Mouse (Mus musculus) adrenal gland, postnatal 0 days (tissue): ENCODE data around the gene Tedc2. TPM values are rescaled to one million over a fixed set of nuclear protein-coding genes. Genes with fewer than 3 reads are reported as not detected.

Source experiments
- microRNA-seq: library from miRNA; unstranded; fragments of <30 nt; microRNA quantifications from one replicate; pipeline ENCODE4, GENCODE M21; 2016; ENCODE audit warnings: borderline replicate concordance; ENCODE audit not compliant: insufficient number of aligned reads
- polyA plus RNA-seq: library from polyadenylated mRNA; unstranded; fragments of >200 nt; fragmentation: Nextera tagmentation; extraction: Ambion mirVana; gene quantifications from 2 replicates; pipeline ENCODE4 v1.2.1, GENCODE M21; 2015

Tedc2 gene
- 5.3 and 8.3 TPM in 2 replicates for polyA plus RNA-seq

DNA sequence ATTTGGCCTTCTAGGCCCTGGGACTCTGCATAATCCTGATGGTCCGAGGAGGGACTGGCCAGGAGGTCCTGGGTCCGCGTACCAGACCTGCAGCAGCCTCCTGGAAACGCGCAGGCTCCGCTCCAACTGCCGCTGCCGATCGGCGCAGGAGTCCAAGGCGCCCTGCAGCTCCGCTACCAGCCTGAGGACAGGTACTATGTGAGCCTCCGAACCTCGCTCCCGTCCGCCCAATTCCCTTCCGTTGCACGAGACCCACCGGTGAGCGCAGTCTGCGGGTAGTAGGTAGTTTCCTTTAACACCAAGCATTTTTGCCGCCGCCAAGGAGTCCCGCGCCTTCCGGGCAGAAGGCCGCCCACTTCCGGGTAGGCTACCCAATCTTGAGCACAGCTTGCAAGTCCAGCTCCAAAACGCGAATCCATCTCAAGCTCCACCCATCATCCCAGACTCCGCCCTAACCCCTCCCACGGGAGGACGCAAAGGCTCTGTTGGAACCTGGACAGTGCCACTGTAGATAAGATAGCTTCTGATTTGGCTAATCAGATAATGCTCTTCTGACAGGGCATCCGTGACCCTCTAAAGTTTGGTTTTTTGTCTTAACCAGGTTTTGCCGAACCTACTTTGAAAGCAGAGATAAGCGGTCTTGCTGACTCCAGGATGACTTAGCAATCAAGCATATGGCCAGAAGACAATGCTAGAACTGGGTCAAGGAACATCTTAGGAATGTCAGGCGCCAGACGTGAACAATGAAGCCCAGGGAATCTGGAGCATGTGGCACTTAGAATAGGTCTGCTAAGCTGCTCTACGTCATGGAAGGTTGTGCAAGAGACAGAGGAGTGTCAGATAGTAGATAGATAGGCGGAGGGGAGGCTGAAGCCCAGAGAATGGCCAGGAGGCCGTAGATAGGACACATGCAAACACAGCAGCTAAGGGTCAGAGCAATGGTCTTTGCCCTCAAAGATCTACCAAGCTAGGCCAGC lies at the start of gene Tedc2:
Tedc2 (minus strand) TSS at position 417 of the 977 bp plus-strand sequence.

DNA sequence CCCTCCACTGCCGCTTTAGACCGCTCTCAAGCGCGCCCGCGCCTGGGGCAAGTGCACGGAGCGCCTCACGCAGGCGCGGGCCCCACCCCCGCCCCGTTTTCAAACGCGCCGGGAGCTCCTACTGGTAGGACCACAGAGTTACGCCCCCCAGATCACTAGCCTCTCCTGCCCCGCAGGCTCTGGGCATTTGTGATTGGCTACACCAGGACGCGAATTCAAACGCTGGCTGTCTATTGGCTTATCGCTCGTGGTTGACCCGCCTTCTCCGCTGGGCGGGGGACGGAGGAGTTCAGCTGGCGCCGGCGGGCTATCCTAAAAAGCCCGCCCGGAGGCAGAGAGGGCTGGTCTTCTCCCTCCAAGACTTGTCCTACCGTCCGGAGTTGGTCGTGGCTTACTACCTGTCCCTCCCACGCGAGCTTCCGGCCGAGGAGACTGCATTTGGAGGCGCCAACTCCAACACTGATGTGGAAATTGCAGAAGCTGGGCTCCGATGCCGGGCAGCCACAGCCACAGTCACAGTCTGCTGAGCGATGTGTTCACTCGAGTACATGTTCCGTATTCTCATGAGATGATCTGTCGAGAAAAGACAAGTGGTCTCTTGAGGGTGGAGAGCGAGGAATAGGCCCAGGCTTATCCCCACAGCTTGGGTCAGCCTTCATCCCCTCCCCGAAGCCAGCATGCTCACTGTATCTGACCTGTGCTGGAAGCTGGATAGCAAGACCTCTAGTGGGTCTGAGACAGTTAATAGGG lies 30.8 kb upstream of the Tedc2 start, which contains the start of gene Ccnf:
Ccnf (minus strand) TSS at position 165 of the 750 bp plus-strand sequence.

DNA sequence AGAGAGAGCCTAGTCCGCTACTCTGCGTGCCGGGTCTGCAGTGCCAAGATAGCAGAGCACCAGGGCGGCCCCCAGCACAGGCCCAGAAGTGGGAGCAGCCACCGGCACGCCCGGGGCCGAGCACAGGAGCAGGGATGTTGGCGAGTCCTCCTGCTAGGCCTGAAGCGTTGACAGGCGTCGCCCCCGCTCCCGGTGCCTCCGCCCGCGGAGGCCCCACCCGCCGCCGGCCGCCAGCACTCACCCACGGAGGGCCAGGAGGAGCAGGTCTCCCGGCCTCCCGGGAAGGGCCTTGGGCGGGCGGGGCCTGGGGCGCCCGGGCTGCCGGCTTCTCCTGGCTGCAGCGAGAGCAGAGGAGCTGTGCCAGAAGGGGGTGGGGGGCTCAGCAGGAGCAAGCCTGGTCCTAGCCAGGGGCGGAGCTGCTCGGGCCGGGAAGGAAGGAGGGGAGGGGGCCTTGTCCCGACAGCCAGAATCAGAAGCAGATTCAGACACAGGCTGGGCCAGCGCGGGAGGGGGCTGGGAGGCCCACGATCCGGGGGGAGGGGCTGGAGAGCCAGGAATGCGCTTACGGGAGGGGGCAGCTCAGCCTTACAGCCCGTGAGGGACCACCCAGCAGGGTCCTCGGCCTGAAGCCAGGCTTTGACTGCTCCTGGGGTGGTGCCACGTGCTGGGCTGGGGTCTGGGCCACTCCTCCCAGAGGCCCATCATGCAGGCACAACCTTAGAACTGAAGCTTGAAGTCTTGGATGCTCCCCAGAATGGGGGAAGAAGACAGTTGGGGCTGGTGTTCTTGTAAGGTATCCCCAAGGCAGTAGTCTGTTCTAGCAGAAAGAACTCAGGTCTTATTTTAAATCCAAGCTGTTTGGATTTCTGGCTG lies 11.4 kb downstream of the Tedc2 start, which contains the start of gene Ntn3:
Ntn3 (minus strand) TSS at position 489 of the 873 bp plus-strand sequence.

DNA sequence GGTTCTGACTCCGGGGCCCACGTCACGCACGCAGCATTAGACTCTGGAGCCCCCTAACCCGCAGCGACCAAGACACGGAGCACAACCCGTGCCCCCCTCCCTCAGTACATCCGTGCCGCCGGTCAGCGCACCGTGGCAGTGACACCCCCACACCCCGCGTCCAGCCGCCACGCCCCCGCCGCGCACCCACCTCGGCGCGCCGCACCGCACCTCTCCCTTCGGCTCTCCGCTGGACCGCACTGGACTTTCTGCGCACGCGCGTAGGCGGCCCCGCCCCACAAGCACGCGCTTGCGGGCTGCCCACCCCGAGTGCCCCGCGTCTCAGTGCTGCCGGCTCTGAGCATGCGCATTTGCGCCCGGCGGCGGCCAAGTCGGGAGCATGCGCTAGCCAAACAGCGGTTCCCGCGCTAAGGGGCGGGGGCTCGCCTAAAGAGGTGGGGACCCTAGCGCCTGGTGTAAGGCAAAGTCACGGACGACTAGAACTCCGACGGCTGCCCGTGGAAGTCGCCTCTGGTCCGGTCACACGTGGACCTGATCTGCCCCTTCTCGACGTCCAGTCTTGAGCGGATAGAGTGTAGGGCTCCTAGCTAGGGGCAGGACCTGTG lies 15.3 kb downstream of the Tedc2 start, which contains the start of gene Tbc1d24:
Tbc1d24 (minus strand) TSS at position 279 of the 605 bp plus-strand sequence.

DNA sequence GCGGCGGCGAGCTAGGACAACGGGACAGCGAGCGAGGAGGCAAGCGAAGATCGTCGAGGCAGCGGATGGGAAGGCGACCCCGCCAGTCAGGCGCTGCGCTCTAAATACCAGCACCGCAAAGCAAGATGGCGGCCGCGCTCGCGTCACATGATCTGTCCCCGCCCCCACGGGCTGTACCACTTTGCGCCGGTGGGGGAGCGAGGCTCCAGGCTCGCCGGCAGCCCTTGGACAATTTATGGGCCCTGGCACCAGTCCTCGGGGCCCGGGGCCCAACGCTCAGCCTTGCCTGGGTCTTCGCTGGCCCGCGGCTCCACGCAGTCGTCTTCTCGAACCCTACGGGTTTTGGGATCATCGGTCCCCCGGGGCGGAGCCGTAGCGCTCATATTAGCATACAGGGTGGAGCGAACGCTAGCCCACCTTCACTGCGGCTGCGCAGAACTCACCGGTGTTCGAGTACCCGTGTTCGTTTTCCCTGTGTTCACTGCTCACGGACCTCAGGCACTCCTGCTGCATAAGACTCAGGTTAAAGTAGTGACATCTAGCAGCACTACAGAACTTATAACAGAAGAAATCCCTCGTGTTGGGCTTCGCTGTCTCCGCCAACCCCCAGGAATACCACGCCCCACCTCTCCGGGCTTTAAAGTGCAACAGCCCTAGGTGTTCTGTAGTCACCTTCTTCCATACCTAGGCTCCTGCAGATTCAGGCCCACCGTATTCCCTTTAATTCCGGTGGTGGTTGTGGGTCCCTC lies 51.2 kb downstream of the Tedc2 start, which contains the start of gene Atp6v0c:
Atp6v0c (minus strand) TSS at position 386 of the 749 bp plus-strand sequence.

Small RNAs within 50 kb of the gene (microRNA-seq; reads per million reads assigned to microRNA genes)
- gene Mir5134 = 2.1 reads per million
- gene Mir6965 = 1.1 reads per million

Other genes with a start within 250 kb of the Tedc2 start
- 0.14 TPM in 1 of 2 replicates, not detected in the other for gene Prss30, start 240.3 kb downstream of the Tedc2 start, polyA plus RNA-seq
- not detected in 2 replicates for gene Prss22, start 222.8 kb downstream of the Tedc2 start, polyA plus RNA-seq
- 0.18 and 0.22 TPM in 2 replicates for gene Prss27, start 182.7 kb downstream of the Tedc2 start, polyA plus RNA-seq
- gene Kctd5, start 147.4 kb downstream of the Tedc2 start, polyA plus RNA-seq = 32.3 and 32.9 TPM in 2 replicates
- gene Pdpk1, start 69.9 kb downstream of the Tedc2 start, polyA plus RNA-seq = 23.3 and 31.5 TPM in 2 replicates
- gene Amdhd2, start 57.1 kb downstream of the Tedc2 start, polyA plus RNA-seq = 35.0 and 47.9 TPM in 2 replicates
- 589 and 650 TPM in 2 replicates for gene Atp6v0c, start 51.1 kb downstream of the Tedc2 start, polyA plus RNA-seq
- gene Tbc1d24, start 15.3 kb downstream of the Tedc2 start, polyA plus RNA-seq = 2.0 and 2.5 TPM in 2 replicates
- gene Ntn3, start 11.3 kb downstream of the Tedc2 start, polyA plus RNA-seq = 3.9 and 5.7 TPM in 2 replicates
- gene Ccnf, start 30.6 kb upstream of the Tedc2 start, polyA plus RNA-seq = 8.1 and 10.8 TPM in 2 replicates
- not detected in 2 replicates for gene Abca17, start 130.2 kb upstream of the Tedc2 start, polyA plus RNA-seq
- gene Abca3, start 131.1 kb upstream of the Tedc2 start, polyA plus RNA-seq = 8.5 and 9.1 TPM in 2 replicates
- gene Rnps1, start 193.7 kb upstream of the Tedc2 start, polyA plus RNA-seq = 110 and 123 TPM in 2 replicates
- gene Eci1, start 205.8 kb upstream of the Tedc2 start, polyA plus RNA-seq = 161 and 184 TPM in 2 replicates
- 0.84 and 1.2 TPM in 2 replicates for gene Dnase1l2, start 222.3 kb upstream of the Tedc2 start, polyA plus RNA-seq
- 19.6 and 21.0 TPM in 2 replicates for gene E4f1, start 249.5 kb upstream of the Tedc2 start, polyA plus RNA-seq
- gene Pgp, start 249.5 kb upstream of the Tedc2 start, polyA plus RNA-seq = 63.5 and 100 TPM in 2 replicates